Mouse (Mus musculus) kidney, adult 2 months (tissue): Measurements from ENCODE around the gene Pcca.

Experiments
- CTCF ChIP-seq: fragments of 200-500 bp; conservative IDR thresholded peaks from 2 replicates; pipeline ENCODE4 v1.5.1; 2011; ENCODE audit warnings: low read depth, mild to moderate bottlenecking, control low read depth, low read length, moderate library complexity, mixed read lengths; ENCODE audit not compliant: insufficient read depth, insufficient read length
- POLR2A ChIP-seq: fragments of 200-500 bp; IDR thresholded peaks from one replicate; pipeline ENCODE4 v1.6.1; 2011; ENCODE audit warnings: low read depth, low read length, control low read depth

- TF ChIP-seq CTCF (no peak), POLR2A (no peak)
Measured at GRCm38 (mm10) chr14:122535986-122536385, 1.9 kb downstream of the Pcca start.
